Mouse (Mus musculus): Measurements from ENCODE around the gene Hnrnpa3.
"Not testable (repeated sequence)": the region's sequence is repeated elsewhere in the genome, so short reads cannot be mapped to it uniquely, and the experiment has no call there.

Gene Hnrnpa3

GRCm38 (mm10) chr2:75682978-75683709 is 24.1 kb downstream of the Hnrnpa3 start:
- peak; percentile 84 for DNase-seq

DNA sequence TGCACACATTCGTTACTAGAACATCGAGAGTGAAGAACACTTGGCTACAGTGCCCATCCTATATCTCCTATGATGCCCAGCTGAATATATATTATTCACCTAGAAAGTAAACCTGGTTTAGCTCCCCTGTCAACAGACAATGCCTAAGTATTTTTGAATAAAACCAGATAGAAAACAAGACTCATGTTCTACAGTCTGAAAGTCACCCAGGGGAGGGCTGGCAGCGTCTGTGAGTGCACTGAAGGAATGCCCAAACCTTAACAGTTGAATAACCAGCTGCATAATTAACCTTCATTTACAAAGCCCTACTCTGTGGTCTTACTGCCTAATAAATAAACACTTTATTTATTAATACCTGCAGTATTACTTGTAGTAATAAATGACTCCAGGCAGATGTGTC is 25.5 kb downstream of the Hnrnpa3 start:
- no peak for DNase-seq

- no peak for DNase-seq
Measured at GRCm38 (mm10) chr2:75685458-75685861, 26.4 kb downstream of the Hnrnpa3 start.

- no peak for DNase-seq
Measured at GRCm38 (mm10) chr2:75687040-75687749, 28.1 kb downstream of the Hnrnpa3 start.

DNA sequence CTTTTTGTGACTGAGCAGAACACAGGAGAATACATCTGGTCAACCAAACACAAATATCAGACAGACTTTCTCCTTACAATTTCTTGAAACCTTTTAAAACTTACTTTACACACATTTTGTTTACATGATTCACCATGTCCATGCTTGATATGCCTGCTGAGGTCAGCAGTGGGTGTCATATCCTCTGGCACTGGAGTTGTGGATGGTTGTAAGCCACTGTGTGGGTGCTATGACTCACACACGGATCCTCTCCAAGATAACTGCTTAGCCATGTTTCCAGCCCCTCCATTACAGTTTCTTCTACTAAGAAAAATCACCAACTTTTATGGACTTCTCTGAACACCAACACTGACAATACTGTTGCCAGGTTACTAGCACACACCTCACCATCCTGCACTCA is 29.8 kb downstream of the Hnrnpa3 start:
- no peak for DNase-seq

- no peak for DNase-seq
Measured at GRCm38 (mm10) chr2:75689482-75690158, 30.6 kb downstream of the Hnrnpa3 start.

GRCm38 (mm10) chr2:75690656-75691055 is 31.6 kb downstream of the Hnrnpa3 start:
- no peak for DNase-seq

DNA sequence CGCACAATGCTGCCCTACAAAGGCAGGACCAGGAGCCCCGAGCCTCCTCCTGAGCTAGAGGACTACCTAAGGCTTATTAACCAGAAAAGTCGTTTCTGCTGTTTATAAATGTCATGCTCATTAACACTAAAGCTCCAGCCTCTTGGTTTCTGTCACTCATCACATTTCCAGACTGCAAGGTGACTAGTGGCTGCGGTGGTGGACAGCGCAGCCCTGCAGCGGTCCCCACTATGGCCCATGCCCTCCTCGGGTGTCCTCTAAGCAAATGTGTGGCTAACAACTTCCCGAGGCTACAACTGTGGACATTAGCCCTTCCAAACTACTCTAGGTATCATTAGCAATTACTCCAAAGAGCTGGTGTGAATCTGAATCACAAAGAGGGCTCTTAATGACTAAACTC is 32.3 kb downstream of the Hnrnpa3 start:
- no peak for DNase-seq

GRCm38 (mm10) chr2:75692369-75692768 is 33.3 kb downstream of the Hnrnpa3 start:
- no peak for DNase-seq

- not testable (repeated sequence) for DNase-seq
Measured at GRCm38 (mm10) chr2:75694926-75695325, 35.9 kb downstream of the Hnrnpa3 start.

DNA sequence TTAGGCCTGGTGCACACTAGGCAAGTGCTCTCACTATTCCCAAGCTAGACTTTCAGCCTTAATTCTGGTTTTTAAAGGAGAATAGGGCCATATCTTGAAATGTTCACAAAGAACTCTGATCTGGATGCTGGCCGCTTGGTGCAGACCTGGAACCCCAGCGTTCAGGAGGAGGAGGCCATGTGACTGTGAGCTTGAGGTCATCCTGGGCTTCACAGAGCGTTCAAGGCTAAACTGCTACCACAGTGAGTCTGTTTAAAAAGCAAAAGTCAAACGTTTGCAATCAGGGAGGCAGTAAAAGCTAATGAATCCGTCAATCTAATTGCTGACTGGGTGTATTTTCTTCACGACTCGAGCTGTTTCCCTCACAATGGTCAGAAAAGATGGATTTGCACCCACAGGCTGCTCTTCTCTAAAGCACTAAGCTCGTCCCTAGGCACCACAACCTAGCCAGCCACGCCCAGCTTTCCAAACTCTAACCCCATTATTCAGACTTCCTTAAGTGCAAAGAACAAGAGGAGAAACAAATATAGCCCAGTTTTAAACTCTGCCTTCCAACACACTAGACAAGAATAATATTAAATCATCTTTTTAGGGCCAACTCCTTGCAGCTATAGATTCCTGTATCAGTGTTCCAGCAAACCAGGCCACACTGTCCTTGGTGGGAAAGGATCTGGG is 36.8 kb downstream of the Hnrnpa3 start:
- no peak for DNase-seq

DNA sequence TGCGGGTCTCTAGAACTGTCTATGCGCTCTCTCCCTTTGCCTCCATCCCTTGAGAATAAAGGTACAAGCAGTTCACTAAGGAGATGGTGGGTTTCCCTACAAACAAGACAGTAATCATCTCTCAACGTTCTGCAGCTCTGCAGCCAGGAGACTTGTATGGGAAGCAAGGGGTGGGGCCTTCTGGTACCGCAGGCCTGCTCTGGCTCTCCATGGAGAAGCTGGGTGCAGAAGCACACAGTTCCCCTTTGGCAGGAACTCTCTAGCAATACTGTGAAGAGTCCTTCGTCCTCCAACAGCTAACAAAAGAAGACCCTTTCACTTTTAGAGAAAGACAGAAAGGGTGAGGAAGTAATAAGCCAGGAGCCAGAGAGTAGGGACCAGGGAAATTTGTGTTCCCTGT is 37.3 kb downstream of the Hnrnpa3 start:
- DNase-seq, result no peak

DNA sequence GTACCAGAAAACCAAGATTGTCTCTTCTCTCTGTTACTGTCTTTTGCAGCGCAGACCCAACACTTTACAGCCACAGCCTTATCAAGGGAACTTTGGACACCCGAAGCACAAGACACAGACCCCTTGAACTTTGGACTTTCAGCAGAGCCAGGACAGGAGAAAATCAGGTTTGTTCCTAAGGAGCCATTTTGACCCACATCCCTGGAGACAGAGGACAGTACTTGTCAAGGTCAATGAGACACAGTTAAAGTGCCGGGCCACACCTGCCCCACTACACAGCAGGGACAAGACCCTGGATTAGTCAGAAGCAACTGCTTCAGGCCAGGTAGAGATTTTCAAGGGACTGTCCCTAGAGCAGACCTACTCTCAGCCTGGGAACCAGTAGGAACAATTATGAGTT is 38.2 kb downstream of the Hnrnpa3 start:
- peak; percentile 67 for DNase-seq

DNA sequence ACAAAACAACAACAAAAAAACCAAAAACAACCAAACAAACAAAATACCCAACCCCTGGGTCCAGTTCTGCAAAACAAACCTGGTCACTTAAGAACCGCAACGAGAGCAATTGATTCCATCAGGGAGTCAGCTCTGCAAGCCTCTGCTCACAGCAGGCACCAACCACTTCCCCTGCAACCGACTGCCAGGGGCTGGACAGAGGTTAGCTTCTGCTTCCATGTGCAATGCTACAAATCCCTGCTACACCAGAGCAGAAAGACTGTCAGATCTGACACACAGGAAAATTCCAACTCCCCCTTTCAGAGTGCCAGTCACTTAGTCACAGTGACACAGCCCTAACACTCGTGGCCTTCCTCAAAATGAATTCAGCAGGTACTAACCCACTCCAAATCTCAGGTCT is 38.9 kb downstream of the Hnrnpa3 start:
- DNase-seq, result no peak

GRCm38 (mm10) chr2:75698874-75699273 is 39.8 kb downstream of the Hnrnpa3 start:
- DNase-seq, result no peak

GRCm38 (mm10) chr2:75700543-75700942 is 41.5 kb downstream of the Hnrnpa3 start:
- peak; percentile 54 for DNase-seq

GRCm38 (mm10) chr2:75701207-75701606 is 42.1 kb downstream of the Hnrnpa3 start:
- DNase-seq, result no peak

DNA sequence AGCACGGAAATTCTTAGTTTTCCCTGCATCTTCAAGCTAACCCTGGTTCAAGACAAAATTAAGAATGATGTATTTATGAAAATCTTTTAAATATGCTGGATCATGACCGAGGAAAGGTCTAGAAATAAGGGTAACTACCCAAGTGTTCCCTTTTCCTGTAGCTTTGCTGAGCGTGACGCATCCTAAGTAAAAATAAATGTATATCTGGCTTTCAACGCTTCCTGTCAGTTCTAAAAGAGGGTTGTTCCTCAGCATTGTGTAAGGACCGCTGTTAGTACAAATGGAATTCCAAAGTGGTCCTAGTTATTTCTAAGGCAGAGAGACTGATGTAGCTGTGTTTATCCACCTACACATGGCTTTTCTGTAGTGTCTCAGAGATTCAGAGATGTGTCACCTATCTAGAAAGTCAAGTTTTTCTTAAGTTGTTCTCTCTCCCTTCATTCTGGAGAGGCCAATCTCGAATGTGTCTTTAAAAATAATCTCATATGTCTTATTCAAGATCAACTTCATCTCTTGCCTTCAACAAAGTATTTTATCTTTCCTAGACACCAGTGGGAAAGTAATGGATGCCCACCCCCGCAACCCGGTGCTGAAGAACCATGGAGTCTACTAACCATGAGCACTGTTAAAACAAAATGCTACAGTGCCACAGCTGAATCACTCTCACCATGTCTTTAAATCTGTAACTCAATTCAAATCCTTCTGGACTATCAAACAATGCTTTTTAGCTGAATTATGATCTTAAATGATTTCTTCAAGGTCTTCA is 42.9 kb downstream of the Hnrnpa3 start:
- DNase-seq, result no peak

DNA sequence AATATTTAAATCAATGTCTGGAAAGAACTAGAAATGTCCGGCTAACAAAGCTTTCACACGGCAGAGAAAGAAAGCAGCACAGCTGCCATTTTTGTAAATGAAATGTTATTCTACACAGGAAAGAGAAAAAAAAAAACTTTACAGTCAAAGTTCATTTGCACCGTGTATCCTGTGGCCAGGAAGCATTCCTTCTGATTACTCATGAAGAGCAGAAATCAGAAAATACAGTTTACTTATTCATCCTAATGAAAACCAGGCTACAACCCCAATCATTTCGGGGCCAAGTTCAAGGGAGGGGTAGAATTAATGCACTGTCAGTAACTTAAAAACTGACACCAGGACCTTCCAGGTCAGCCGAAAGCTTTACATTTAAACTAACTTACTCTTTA is 43.5 kb downstream of the Hnrnpa3 start:
- peak; percentile 82 for DNase-seq

- DNase-seq, result peak; percentile 98
Measured at GRCm38 (mm10) chr2:75703375-75704181, 44.5 kb downstream of the Hnrnpa3 start.

All from kidney, adult 9 months (tissue).